Mouse (Mus musculus): ENCODE measurements at regions not wholly inside any gene's neighbourhood (a gene's known extent, or its start where the extent isn't known, plus 50 kb on each side); places are given as distances from the start of the nearest gene placed in this dataset.

GRCm38 (mm10) chr9:23060526-23060925 lies 162.3 kb upstream of the Bmper start:
- no peak for ATAC-seq (ENCODE audit: low FRiP score, low TSS enrichment)
- no peak overlapping the region for H3K4me3 ChIP-seq (ENCODE audit: low read length)
- peak overlapping the region; percentile 74; the same call in 1 of the 2 replicates for H3K27ac ChIP-seq (ENCODE audit: low read length)
- no peaks in the 10 kb centered on the region for H3K9me3 ChIP-seq (ENCODE audit: low read length)
- no peak overlapping the region for H3K4me2 ChIP-seq (replicated peaks; ENCODE audit: low read depth, low read length)
- no peak overlapping the region for H3K9ac ChIP-seq (replicated peaks; ENCODE audit: low read length)
- H3K4me1 ChIP-seq (ENCODE audit: insufficient read depth, low read length): peaks cover 25% of the 10 kb centered on the region
- no peaks in the 10 kb centered on the region for H3K36me3 ChIP-seq (ENCODE audit: insufficient read depth, low read length)
- no peaks in the 10 kb centered on the region for H3K27me3 ChIP-seq (ENCODE audit: insufficient read depth, low read length)

GRCm38 (mm10) chr9:23061179-23061929 lies 161.5 kb upstream of the Bmper start:
- H3K4me2 ChIP-seq (replicated peaks; ENCODE audit: low read depth, low read length): no peak overlapping the region
- peaks cover 25% of the 10 kb centered on the region for H3K4me1 ChIP-seq (ENCODE audit: insufficient read depth, low read length)
- H3K4me3 ChIP-seq (ENCODE audit: low read length): no peak overlapping the region
- no peaks in the 10 kb centered on the region for H3K9me3 ChIP-seq (ENCODE audit: low read length)
- WGBS: 21% methylated on average over 4 of the region's 4 CpGs
- no peaks in the 10 kb centered on the region for H3K27me3 ChIP-seq (ENCODE audit: insufficient read depth, low read length)
- no peak for ATAC-seq (ENCODE audit: low FRiP score, low TSS enrichment)
- no peaks in the 10 kb centered on the region for H3K36me3 ChIP-seq (ENCODE audit: insufficient read depth, low read length)
- H3K27ac ChIP-seq (ENCODE audit: low read length): peak overlapping the region; percentile 74
- H3K9ac ChIP-seq (replicated peaks; ENCODE audit: low read length): no peak overlapping the region; the same call in 1 of the 2 replicates

DNA sequence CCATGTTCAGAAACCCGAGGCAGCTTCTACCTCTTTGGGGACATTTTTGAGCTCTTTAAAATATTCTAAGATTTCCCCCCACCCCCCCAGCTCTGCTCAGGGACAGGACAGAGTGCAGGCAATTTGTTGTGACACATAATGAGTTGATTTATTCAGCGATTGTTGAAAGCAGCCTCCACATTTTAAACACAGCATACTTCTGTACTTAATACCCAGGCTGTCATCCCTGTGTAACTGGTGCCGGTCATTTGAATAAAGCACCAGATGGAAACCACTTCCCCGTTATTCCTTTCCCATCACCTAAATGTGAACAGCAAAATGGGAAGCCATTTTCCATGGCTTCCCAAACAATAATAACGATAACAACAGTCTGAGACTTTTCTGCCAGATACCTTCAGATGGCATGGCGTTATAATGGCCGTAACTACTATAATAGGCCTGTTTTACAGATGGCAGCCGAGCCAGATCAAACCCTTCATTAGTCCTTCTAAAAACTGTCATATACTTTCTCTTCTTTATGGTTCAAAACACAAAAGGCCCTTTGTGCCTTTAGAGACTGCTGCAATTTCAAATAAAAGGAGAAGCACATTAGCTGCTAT lies 160.7 kb upstream of the Bmper start:
- no peaks in the 10 kb centered on the region for H3K36me3 ChIP-seq (ENCODE audit: insufficient read depth, low read length)
- ATAC-seq (ENCODE audit: low FRiP score, low TSS enrichment): no peak
- H3K9ac ChIP-seq (replicated peaks; ENCODE audit: low read length): no peak overlapping the region
- H3K4me1 ChIP-seq (ENCODE audit: insufficient read depth, low read length): peaks cover 25% of the 10 kb centered on the region
- 44% methylated on average over 8 of the region's 8 CpGs for WGBS
- H3K4me3 ChIP-seq (ENCODE audit: low read length): no peak overlapping the region
- no peak overlapping the region for H3K4me2 ChIP-seq (replicated peaks; ENCODE audit: low read depth, low read length)
- peak overlapping the region; percentile 67 for H3K27ac ChIP-seq (ENCODE audit: low read length)
- H3K27me3 ChIP-seq (ENCODE audit: insufficient read depth, low read length): no peaks in the 10 kb centered on the region
- no peaks in the 10 kb centered on the region for H3K9me3 ChIP-seq (ENCODE audit: low read length)

DNA sequence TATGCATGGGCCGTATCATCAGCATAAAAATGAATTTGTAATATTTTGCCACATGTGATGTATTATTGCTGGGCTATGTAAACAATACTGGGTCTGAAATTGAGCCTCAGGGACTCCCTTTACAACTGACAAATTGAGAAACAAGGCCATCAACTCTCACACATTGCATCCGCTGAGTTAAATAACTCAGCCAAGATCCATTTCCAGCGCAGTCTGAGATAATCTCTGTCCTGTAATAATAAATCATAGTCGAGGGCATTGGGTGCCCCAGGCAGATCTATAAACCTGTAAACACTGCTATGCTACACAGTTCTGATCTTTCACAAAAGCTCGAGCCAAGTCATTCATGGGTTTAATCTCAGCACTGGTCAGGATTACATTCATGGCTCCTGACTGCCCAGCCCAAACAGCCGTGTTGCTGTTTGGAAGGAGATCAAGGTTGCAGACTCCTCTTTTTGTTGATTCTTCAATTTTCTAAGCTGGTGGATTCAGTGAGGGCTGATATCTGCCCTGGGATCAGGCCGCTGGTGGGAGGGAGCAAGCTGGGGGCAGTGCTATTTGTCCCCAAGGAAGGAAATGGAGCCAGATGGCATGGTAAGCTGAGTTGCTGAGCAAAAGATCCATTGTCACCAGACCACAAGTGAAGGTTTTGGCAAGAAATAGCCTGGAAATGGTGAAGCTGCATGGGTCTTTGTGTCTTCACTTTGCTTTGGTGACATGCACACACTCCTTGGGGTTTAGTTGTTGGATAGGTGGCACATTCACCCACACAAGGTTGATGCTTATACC lies 160.0 kb upstream of the Bmper start:
- Histone ChIP-seq H3K9ac (replicated peaks; ENCODE audit: low read length) (no peak overlapping the region), H3K27ac (ENCODE audit: low read length) (peak overlapping the region; percentile 20; the same call in 1 of the 2 replicates), H3K4me1 (ENCODE audit: insufficient read depth, low read length) (peaks cover 25% of the 10 kb centered on the region), H3K27me3 (ENCODE audit: insufficient read depth, low read length) (no peaks in the 10 kb centered on the region), H3K36me3 (ENCODE audit: insufficient read depth, low read length) (no peaks in the 10 kb centered on the region), H3K9me3 (ENCODE audit: low read length) (no peaks in the 10 kb centered on the region), H3K4me2 (replicated peaks; ENCODE audit: low read depth, low read length) (no peak overlapping the region), H3K4me3 (ENCODE audit: low read length) (no peak overlapping the region)
- no peak for ATAC-seq (ENCODE audit: low FRiP score, low TSS enrichment)
- WGBS: 36% methylated on average over 7 of the region's 7 CpGs

- no peak overlapping the region for H3K27ac ChIP-seq (ENCODE audit: low read length)
- no peak overlapping the region for H3K4me2 ChIP-seq (replicated peaks; ENCODE audit: low read depth, low read length)
- no peaks in the 10 kb centered on the region for H3K9me3 ChIP-seq (ENCODE audit: low read length)
- ATAC-seq (ENCODE audit: low FRiP score, low TSS enrichment): no peak
- H3K36me3 ChIP-seq (ENCODE audit: insufficient read depth, low read length): no peaks in the 10 kb centered on the region
- H3K9ac ChIP-seq (replicated peaks; ENCODE audit: low read length): no peak overlapping the region
- WGBS: 80% methylated on average over 2 of the region's 2 CpGs
- peaks cover 25% of the 10 kb centered on the region for H3K4me1 ChIP-seq (ENCODE audit: insufficient read depth, low read length)
- no peak overlapping the region for H3K4me3 ChIP-seq (ENCODE audit: low read length)
- no peaks in the 10 kb centered on the region for H3K27me3 ChIP-seq (ENCODE audit: insufficient read depth, low read length)
These were observed 158.9 kb upstream of the Bmper start for GRCm38 (mm10) chr9:23064001-23064400.

- no peak overlapping the region for H3K27ac ChIP-seq (ENCODE audit: low read length)
- H3K4me3 ChIP-seq (ENCODE audit: low read length): no peak overlapping the region
- H3K4me1 ChIP-seq (ENCODE audit: insufficient read depth, low read length): peaks cover 23% of the 10 kb centered on the region
- no peaks in the 10 kb centered on the region for H3K27me3 ChIP-seq (ENCODE audit: insufficient read depth, low read length)
- ATAC-seq (ENCODE audit: low FRiP score, low TSS enrichment): no peak
- H3K9ac ChIP-seq (replicated peaks; ENCODE audit: low read length): no peak overlapping the region
- no peaks in the 10 kb centered on the region for H3K36me3 ChIP-seq (ENCODE audit: insufficient read depth, low read length)
- no peak overlapping the region for H3K4me2 ChIP-seq (replicated peaks; ENCODE audit: low read depth, low read length)
- no peaks in the 10 kb centered on the region for H3K9me3 ChIP-seq (ENCODE audit: low read length)
- 95% methylated on average over 3 of the region's 3 CpGs for WGBS
These were observed 158.1 kb upstream of the Bmper start for GRCm38 (mm10) chr9:23064811-23065210.

DNA sequence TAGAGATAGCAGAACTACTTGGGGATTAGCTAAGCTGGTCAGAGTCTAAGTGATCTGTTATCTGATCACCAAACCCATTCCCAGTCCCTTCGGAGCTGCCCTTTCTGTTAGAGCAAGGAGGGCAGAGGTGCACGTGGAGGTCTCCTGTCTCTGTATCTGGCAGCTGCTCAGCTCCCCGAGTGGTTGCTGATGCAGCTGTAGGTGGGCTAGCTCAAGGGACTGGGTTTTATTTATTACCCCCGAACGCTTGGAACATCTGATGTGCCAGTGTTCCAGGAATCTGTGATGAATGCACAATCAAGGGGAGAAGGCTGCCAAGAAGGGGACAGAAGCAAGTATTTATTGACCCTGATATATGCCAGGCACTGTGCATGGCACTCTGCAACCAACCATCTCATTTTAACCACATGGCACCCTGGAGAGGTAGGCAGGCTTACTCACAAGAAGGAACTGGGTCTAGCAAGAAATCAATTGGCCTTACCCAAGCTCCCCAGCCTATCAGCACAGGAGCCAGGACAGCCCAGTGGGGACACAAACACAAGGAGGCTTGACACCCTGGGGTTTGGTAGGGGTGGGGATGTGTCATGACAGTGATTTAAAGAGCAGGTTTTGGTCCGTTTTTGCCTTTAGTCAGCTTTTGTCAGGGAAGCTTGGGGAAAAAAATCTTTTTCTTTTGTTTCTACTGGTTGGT lies 154.6 kb upstream of the Bmper start:
- H3K4me1 ChIP-seq (ENCODE audit: insufficient read depth, low read length): no peaks in the 10 kb centered on the region
- no peaks in the 10 kb centered on the region for H3K27me3 ChIP-seq (ENCODE audit: insufficient read depth, low read length)
- no peak overlapping the region for H3K4me2 ChIP-seq (replicated peaks; ENCODE audit: low read depth, low read length)
- H3K36me3 ChIP-seq (ENCODE audit: insufficient read depth, low read length): no peaks in the 10 kb centered on the region
- no peak for ATAC-seq (ENCODE audit: low FRiP score, low TSS enrichment)
- H3K4me3 ChIP-seq (ENCODE audit: low read length): no peak overlapping the region
- no peaks in the 10 kb centered on the region for H3K9me3 ChIP-seq (ENCODE audit: low read length)
- H3K27ac ChIP-seq (ENCODE audit: low read length): no peak overlapping the region
- 55% methylated on average over 6 of the region's 6 CpGs for whole genome bisulfite sequencing
- H3K9ac ChIP-seq (replicated peaks; ENCODE audit: low read length): no peak overlapping the region

GRCm38 (mm10) chr9:23069161-23069560 lies 153.7 kb upstream of the Bmper start:
- no peaks in the 10 kb centered on the region for H3K9me3 ChIP-seq (ENCODE audit: low read length)
- ATAC-seq (ENCODE audit: low FRiP score, low TSS enrichment): no peak
- 93% methylated on average over 7 of the region's 7 CpGs for WGBS
- no peaks in the 10 kb centered on the region for H3K36me3 ChIP-seq (ENCODE audit: insufficient read depth, low read length)
- H3K27me3 ChIP-seq (ENCODE audit: insufficient read depth, low read length): no peaks in the 10 kb centered on the region
- H3K4me1 ChIP-seq (ENCODE audit: insufficient read depth, low read length): no peaks in the 10 kb centered on the region
- H3K27ac ChIP-seq (ENCODE audit: low read length): no peak overlapping the region
- no peak overlapping the region for H3K4me3 ChIP-seq (ENCODE audit: low read length)
- no peak overlapping the region for H3K9ac ChIP-seq (replicated peaks; ENCODE audit: low read length)
- no peak overlapping the region for H3K4me2 ChIP-seq (replicated peaks; ENCODE audit: low read depth, low read length)

DNA sequence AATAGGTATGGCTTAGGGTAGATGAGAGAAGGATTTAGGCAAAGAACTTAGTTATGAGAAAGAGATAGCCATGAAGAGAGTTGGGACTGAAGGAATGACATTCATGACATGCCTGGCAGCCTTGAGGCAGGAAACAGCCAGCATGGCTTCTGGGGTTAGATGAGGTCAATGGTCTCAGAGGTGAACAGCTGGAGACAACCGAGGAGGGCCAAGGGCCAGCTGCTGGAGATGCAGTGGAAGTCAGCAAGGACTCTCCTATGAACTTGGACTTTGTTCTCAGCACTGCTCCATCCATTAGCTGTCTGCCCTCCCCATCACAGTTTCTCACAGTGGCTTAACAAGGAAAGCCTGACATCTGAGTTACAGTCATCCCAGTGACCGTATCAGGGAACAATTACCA lies 151.9 kb upstream of the Bmper start:
- H3K9ac ChIP-seq (replicated peaks; ENCODE audit: low read length): no peak overlapping the region
- no peaks in the 10 kb centered on the region for H3K36me3 ChIP-seq (ENCODE audit: insufficient read depth, low read length)
- no peaks in the 10 kb centered on the region for H3K27me3 ChIP-seq (ENCODE audit: insufficient read depth, low read length)
- no peak overlapping the region for H3K4me3 ChIP-seq (ENCODE audit: low read length)
- H3K9me3 ChIP-seq (ENCODE audit: low read length): no peaks in the 10 kb centered on the region
- no peak for ATAC-seq (ENCODE audit: low FRiP score, low TSS enrichment)
- WGBS: 34% methylated on average over 2 of the region's 2 CpGs
- H3K4me1 ChIP-seq (ENCODE audit: insufficient read depth, low read length): no peaks in the 10 kb centered on the region
- H3K27ac ChIP-seq (ENCODE audit: low read length): no peak overlapping the region
- H3K4me2 ChIP-seq (replicated peaks; ENCODE audit: low read depth, low read length): no peak overlapping the region

Measured in kidney, embryonic 16.5 days (tissue).